Mouse (Mus musculus): Measurements from ENCODE around the gene Pilrb2. TPM values are rescaled to one million over a fixed set of nuclear protein-coding genes. Genes with fewer than 3 reads are reported as not detected.

The Pilrb2 gene
- polyA plus RNA-seq (2014; fragmentation: Illumina TruSeq; extraction: RNeasy Lipid Tissue Mini Kit (QIAGEN cat#74804); ENCODE audit: low read depth, low replicate concordance) = 1.0 TPM

GRCm38 (mm10) chr5:137871644-137872380, at the start of gene Pilrb2:
TSS of gene Pilrb2 (minus strand) at chr5:137871815.

DNA sequence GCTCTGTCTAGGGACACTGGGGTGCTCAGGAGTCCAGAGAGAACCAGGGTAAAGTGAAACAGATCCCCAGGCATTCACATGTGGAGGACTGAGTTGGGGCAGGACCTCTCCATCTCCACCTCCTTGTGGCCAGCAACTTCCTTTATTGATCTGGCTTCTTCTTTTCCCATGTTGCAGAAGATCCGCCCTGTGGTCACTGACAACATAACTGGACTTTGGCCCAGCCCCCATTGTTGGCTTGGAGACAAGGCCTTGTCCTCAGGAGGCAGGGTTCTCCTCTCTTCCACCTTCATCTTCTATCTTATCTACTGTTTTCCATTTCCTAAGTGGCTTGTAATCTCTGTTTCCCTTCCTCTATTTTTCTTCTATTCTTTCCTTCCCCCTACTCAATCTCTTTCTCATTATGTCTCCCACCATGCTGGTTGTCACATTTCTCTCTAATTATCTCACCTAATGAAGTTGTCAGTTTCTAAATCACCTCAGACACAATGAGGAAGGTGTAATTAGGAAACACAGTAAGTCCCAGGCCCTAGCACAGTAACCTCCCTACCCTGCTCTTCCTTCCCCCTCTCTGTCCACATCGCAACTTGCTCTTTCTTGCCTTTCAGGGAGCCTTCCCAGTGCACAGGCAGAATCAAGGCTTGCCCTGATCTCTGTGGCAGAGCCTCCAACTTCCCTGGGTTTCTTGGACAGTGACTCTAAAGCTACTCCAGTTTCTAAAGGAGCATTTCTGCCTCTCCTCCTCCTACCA, 13.5 kb downstream of the Pilrb2 start, which contains the start of gene Pilrb1:
TSS of gene Pilrb1 (minus strand) at position 147 of the 751 bp plus-strand sequence.

DNA sequence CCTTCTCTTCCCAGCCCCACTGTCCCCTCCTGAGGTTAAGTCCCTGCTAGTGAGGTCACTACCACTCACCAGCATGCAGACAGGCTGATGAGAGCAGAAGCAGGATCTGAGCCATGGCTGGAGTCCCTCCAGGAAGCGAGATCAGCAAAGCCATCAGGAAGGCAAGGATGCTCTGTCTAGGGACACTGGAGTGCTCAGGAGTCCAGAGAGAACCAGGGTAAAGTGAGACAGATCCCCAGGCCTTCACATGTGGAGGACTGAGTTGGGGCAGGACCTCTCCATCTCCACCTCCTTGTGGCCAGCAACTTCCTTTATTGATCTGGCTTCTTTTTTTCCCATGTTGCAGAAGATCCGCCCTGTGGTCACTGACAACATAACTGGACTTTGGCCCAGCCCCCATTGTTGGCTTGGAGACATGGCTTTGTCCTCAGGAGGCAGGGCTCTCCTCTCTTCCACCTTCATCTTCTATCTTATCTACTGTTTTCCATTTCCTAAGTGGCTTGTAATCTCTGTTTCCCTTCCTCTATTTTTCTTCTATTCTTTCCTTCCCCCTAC, 35.6 kb downstream of the Pilrb2 start, which contains the start of gene Pilra:
TSS of gene Pilra (minus strand) at position 316 of the 555 bp plus-strand sequence.

Other genes with a start within 250 kb of the Pilrb2 start
- gene Fbxo24, start 242.8 kb downstream of the Pilrb2 start, polyA plus RNA-seq (2014; fragmentation: Illumina TruSeq; extraction: RNeasy Lipid Tissue Mini Kit (QIAGEN cat#74804); ENCODE audit: low read depth, low replicate concordance) = 0.21 TPM
- 12.7 TPM for gene Lrch4, start 242.7 kb downstream of the Pilrb2 start, polyA plus RNA-seq (2014; fragmentation: Illumina TruSeq; extraction: RNeasy Lipid Tissue Mini Kit (QIAGEN cat#74804); ENCODE audit: low read depth, low replicate concordance)
- 10.8 TPM for gene Gm20605, start 242.6 kb downstream of the Pilrb2 start, polyA plus RNA-seq (2014; fragmentation: Illumina TruSeq; extraction: RNeasy Lipid Tissue Mini Kit (QIAGEN cat#74804); ENCODE audit: low read depth, low replicate concordance)
- gene Sap25, start 230.5 kb downstream of the Pilrb2 start, polyA plus RNA-seq (2014; fragmentation: Illumina TruSeq; extraction: RNeasy Lipid Tissue Mini Kit (QIAGEN cat#74804); ENCODE audit: low read depth, low replicate concordance) = 10.5 TPM
- gene Irs3, start 226.1 kb downstream of the Pilrb2 start, polyA plus RNA-seq (2014; fragmentation: Illumina TruSeq; extraction: RNeasy Lipid Tissue Mini Kit (QIAGEN cat#74804); ENCODE audit: low read depth, low replicate concordance) = 0.99 TPM
- 10.5 TPM for gene Agfg2, start 187.1 kb downstream of the Pilrb2 start, polyA plus RNA-seq (2014; fragmentation: Illumina TruSeq; extraction: RNeasy Lipid Tissue Mini Kit (QIAGEN cat#74804); ENCODE audit: low read depth, low replicate concordance)
- 1.2 TPM for gene Nyap1, start 130.2 kb downstream of the Pilrb2 start, polyA plus RNA-seq (2014; fragmentation: Illumina TruSeq; extraction: RNeasy Lipid Tissue Mini Kit (QIAGEN cat#74804); ENCODE audit: low read depth, low replicate concordance)
- 177 TPM for gene Tsc22d4, start 126.1 kb downstream of the Pilrb2 start, polyA plus RNA-seq (2014; fragmentation: Illumina TruSeq; extraction: RNeasy Lipid Tissue Mini Kit (QIAGEN cat#74804); ENCODE audit: low read depth, low replicate concordance)
- gene Ppp1r35, start 93.0 kb downstream of the Pilrb2 start, polyA plus RNA-seq (2014; fragmentation: Illumina TruSeq; extraction: RNeasy Lipid Tissue Mini Kit (QIAGEN cat#74804); ENCODE audit: low read depth, low replicate concordance) = 8.7 TPM
- gene Mepce, start 84.2 kb downstream of the Pilrb2 start, polyA plus RNA-seq (2014; fragmentation: Illumina TruSeq; extraction: RNeasy Lipid Tissue Mini Kit (QIAGEN cat#74804); ENCODE audit: low read depth, low replicate concordance) = 22.7 TPM
- gene Zcwpw1, start 84.0 kb downstream of the Pilrb2 start, polyA plus RNA-seq (2014; fragmentation: Illumina TruSeq; extraction: RNeasy Lipid Tissue Mini Kit (QIAGEN cat#74804); ENCODE audit: low read depth, low replicate concordance) = 0.81 TPM
- 0.97 TPM for gene Pilra, start 35.5 kb downstream of the Pilrb2 start, polyA plus RNA-seq (2014; fragmentation: Illumina TruSeq; extraction: RNeasy Lipid Tissue Mini Kit (QIAGEN cat#74804); ENCODE audit: low read depth, low replicate concordance)
- gene Pilrb1, start 13.7 kb downstream of the Pilrb2 start, polyA plus RNA-seq (2014; fragmentation: Illumina TruSeq; extraction: RNeasy Lipid Tissue Mini Kit (QIAGEN cat#74804); ENCODE audit: low read depth, low replicate concordance) = 1.3 TPM
- 0.16 TPM for gene Cyp3a13, start 49.8 kb upstream of the Pilrb2 start, polyA plus RNA-seq (2014; fragmentation: Illumina TruSeq; extraction: RNeasy Lipid Tissue Mini Kit (QIAGEN cat#74804); ENCODE audit: low read depth, low replicate concordance)
- gene Gjc3, start 91.3 kb upstream of the Pilrb2 start, polyA plus RNA-seq (2014; fragmentation: Illumina TruSeq; extraction: RNeasy Lipid Tissue Mini Kit (QIAGEN cat#74804); ENCODE audit: low read depth, low replicate concordance) = 0.21 TPM
- 1.7 TPM for gene Azgp1, start 109.7 kb upstream of the Pilrb2 start, polyA plus RNA-seq (2014; fragmentation: Illumina TruSeq; extraction: RNeasy Lipid Tissue Mini Kit (QIAGEN cat#74804); ENCODE audit: low read depth, low replicate concordance)
- gene Smok3a, start 149.4 kb upstream of the Pilrb2 start, polyA plus RNA-seq (2014; fragmentation: Illumina TruSeq; extraction: RNeasy Lipid Tissue Mini Kit (QIAGEN cat#74804); ENCODE audit: low read depth, low replicate concordance) = not detected
- not detected for gene Smok3b, start 149.6 kb upstream of the Pilrb2 start, polyA plus RNA-seq (2014; fragmentation: Illumina TruSeq; extraction: RNeasy Lipid Tissue Mini Kit (QIAGEN cat#74804); ENCODE audit: low read depth, low replicate concordance)
- not detected for gene Smok3c, start 181.4 kb upstream of the Pilrb2 start, polyA plus RNA-seq (2014; fragmentation: Illumina TruSeq; extraction: RNeasy Lipid Tissue Mini Kit (QIAGEN cat#74804); ENCODE audit: low read depth, low replicate concordance)
- gene Zkscan1, start 213.3 kb upstream of the Pilrb2 start, polyA plus RNA-seq (2014; fragmentation: Illumina TruSeq; extraction: RNeasy Lipid Tissue Mini Kit (QIAGEN cat#74804); ENCODE audit: low read depth, low replicate concordance) = 6.7 TPM
- 16.7 TPM for gene Zscan21, start 245.1 kb upstream of the Pilrb2 start, polyA plus RNA-seq (2014; fragmentation: Illumina TruSeq; extraction: RNeasy Lipid Tissue Mini Kit (QIAGEN cat#74804); ENCODE audit: low read depth, low replicate concordance)

Data from heart, adult 10 weeks (tissue).